Mouse (Mus musculus) adrenal gland, postnatal 25 days (tissue): ENCODE measurements around the gene Slc35b2. TPM values are rescaled to one million over a fixed set of nuclear protein-coding genes. Genes with fewer than 3 reads are reported as not detected.

ENCODE experiments used
- DNase-seq: peaks from one replicate; pipeline ENCODE4 v3.0.0; 2021; ENCODE audit warnings: mixed read lengths
- total RNA-seq: library from RNA; stranded (reverse); gene quantifications from 2 replicates; pipeline ENCODE4 v1.2.3, GENCODE M21; 2021

Slc35b2 gene
- total RNA-seq, 1 experiment from 2014 or later = 74.2 TPM

DNA sequence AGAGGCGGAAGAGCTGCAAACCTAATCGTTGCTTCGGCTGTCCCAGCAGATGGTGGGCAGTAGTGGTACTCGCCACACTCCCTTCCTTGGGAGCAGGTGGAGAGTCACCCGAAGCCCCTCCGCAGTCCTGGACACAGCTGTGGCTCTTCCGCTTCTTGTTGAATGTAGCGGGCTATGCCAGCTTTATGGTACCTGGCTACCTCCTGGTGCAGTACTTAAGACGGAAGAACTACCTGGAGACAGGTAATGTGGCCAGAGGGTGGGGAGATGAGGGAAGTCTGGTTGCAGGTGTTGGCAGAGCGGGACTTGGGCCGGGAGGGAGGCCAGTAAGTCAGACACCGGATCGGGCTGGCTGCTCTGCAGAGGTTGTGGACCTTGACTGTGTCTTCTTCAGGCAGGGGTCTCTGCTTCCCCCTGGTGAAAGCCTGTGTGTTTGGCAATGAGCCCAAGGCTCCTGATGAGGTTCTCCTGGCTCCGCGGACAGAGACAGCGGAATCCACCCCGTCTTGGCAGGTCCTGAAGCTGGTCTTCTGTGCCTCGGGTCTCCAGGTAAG lies 934 bp downstream of the Slc35b2 start:
- DNase-seq = no peak

DNA sequence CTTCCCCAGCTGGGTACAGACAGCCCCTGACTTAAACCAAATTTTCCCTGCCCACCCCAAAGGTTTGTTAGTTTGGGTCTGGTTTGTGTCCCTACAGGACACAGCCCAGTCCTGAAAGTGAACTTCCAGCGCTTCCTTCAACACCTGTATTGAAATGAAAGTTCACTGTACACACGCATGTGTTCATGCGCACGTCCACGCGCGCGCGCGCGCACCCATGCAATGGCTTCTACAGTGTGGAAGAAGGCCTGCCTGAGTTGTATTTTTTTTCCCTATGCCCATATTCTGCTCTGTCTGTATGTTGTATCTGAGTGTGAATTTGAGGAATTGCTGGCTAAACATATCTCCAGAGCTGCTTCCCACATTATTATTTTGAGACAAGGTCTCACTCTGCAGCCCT lies 1.4 kb downstream of the Slc35b2 start:
- DNase-seq = no peak

DNA sequence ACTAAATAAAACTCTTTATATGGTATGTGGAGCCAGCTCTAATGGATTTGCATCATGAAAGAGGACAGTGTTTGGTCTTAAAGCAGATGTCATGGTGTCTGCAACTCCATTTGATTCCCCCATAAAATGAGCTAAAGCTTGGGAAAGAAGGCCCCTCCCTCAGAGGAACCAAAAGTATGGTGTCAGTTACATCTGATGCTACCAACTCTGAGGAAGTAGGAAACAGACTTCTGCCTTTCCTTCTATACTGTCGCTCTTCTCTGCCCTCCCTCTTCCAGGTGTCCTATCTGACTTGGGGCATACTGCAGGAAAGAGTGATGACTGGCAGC lies 2.3 kb downstream of the Slc35b2 start:
- DNase-seq = no peak

DNA sequence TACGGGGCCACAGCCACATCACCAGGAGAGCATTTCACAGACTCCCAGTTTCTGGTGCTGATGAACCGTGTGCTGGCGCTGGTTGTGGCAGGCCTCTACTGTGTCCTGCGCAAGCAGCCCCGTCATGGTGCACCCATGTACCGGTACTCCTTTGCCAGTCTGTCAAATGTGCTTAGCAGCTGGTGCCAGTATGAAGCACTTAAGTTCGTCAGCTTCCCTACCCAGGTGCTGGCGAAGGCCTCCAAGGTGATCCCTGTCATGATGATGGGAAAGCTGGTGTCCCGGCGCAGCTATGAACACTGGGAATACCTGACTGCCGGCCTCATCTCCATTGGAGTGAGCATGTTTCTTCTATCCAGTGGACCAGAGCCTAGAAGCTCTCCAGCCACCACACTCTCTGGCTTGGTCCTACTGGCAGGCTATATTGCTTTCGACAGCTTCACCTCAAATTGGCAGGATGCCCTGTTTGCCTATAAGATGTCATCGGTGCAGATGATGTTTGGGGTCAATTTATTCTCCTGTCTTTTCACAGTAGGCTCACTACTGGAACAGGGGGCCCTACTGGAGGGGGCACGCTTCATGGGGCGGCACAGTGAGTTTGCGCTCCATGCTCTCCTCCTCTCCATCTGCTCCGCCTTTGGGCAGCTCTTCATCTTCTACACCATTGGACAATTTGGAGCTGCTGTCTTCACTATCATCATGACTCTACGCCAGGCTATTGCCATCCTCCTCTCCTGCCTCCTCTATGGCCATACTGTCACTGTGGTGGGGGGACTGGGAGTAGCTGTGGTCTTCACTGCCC lies 2.9 kb downstream of the Slc35b2 start:
- no peak for DNase-seq

DNA sequence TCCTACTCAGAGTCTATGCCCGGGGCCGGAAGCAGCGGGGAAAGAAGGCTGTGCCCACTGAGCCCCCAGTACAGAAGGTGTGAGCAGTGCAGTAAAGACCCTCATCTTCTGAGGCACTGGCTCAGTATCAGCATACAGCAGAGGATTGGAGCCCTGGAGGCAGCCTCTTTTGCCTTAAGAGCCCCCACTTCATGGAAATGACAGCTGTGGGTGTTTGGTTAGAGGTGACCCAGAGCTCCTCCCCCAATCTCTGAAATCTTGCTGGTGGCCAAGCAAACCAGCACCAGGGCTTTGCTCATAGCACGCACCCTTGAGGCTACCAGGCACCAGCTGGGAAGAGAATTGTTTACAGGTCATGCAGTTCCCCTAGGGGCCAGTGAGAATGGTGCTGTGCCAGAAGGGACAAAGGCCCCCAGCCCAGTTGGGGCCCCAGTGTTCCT lies 3.5 kb downstream of the Slc35b2 start:
- no peak for DNase-seq

DNA sequence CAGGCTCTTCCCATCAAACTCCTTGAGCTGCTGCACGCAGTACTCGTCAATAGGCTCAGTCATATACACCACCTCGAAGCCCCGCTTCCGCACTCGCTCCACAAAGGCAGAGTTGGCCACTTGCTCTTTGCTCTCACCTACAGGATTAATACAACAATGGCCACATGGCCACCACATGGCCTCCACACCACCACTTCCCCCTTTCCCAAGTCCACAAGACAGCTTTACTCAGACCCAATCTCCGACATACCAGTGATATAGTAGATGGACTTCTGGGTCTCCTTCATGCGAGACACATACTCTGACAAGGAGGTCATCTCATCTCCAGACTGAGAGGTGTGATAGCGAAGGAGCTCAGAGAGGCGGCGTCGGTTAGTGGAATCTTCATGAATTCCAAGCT lies 5.3 kb downstream of the Slc35b2 start:
- DNase-seq = no peak

DNA sequence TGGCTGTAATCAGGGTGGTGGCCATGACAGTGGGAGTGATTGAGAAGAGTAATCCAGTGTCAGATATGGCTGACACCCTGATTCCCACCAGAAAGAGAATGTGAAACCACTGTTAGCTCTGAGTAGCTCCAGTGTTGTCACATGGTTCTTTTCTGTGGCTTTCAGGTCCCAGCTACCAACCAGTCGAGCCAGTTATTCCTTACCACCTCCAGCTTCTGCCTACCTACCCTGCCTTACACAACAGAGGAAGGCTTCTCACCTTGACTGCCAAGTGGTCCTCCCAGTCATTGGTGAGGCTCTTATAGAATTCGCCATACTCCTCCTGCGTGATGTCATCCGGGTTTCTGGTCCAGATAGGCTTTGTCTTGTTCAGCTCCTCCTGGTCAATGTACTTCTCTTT lies 6.3 kb downstream of the Slc35b2 start:
- DNase-seq = no peak

DNA sequence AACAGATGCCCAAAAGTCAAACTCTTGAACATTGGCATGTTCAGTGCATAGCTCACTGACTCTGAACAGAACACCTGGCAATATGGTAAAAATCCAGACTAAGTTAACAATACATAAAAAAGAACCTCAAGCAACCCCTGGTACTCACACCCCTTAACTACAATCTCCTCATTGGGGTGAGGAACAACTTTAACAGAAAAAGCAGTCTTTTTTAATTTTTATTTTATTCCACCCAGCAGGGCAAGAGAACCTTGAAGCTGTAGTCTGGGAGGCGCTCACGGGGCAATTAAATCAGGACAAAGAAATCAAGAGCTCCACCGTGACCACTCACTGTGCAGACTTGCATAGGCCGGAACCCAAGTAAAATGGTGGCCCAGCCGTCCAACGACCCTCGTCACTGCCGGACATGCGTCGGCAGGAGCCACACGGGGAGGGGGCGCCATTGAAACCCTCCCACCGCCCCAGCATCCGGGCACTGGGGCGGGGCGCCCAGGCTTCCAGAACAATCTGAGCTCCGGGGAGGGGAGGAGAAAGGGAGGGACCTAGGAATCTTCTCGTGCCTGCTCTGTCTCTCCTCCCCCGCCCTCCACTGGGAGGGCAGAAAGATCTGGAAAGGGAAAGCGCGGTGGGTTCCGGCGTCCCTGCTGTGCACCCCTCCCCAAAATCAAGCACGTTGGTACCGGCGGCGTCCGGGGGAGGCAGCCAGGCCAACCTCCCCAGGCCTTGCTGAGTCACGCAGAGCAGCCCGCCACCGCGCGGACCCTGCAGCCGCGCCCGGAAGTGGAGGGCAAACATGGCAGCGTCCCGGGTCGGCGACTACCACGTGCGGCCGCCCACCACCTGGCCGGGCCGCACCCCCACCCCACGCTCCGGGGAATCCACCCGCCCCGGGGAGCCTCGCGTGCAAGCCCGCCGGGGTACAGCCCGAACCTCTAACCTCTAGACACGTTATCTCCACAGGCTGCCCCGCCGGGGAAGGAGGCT lies 8.7 kb downstream of the Slc35b2 start:
- peak; percentile 79 for DNase-seq

DNA sequence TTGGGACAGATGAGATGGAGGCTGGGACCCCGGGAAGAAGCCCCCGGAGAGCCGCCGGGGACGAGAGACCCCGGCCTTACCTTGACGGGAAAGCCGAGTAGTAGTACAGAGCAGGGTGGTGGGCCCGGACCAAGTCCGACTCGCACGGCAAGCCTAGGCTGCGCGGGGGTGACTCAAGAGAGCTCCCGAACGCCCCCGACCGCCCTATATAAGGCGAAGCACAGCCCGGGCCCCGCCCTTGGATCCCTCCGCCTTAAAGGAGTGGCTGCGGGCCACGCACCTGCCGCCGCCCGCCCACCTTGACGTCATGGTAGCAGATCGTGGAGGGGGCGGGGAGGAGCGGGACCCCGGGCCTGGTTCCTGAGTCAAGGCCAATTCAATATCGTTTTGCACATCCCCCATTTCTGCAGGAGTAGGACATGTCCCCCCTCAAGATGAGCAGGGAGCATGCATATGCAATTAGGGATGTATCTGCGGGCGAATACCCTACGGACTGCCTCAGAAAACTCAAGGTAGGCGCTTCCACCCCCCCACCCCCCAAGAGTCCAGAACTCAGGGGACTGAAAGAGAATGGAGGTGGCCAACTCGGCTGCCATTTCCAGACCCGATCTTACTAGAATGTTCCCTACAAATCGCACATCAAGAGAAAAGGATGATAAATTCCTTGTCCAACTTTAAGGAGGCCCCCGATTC lies 9.6 kb downstream of the Slc35b2 start, which contains the start of gene Hsp90ab1:
Gene Hsp90ab1 (minus strand): TSS at position 185 of the 693 bp plus-strand sequence.
- DNase-seq = peak; percentile 99

DNA sequence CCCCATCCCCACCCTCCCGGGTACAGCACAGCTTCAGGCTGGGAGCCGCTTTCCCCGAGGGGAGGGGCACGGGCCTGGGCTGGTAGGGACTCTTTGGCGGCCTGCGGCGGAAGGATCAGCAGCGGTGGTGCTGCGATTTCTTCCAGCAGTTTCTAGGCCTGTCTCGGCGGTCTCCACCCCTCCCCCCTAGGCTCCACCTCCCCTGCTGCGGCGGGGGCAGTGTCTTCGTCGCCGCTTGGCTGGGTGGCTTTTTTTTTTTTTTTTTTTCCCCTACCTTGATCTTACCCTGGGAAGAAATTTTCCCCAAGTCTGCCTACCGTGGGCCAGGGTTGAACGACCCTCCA lies 10.1 kb downstream of the Slc35b2 start:
- peak; percentile 97 for DNase-seq

DNA sequence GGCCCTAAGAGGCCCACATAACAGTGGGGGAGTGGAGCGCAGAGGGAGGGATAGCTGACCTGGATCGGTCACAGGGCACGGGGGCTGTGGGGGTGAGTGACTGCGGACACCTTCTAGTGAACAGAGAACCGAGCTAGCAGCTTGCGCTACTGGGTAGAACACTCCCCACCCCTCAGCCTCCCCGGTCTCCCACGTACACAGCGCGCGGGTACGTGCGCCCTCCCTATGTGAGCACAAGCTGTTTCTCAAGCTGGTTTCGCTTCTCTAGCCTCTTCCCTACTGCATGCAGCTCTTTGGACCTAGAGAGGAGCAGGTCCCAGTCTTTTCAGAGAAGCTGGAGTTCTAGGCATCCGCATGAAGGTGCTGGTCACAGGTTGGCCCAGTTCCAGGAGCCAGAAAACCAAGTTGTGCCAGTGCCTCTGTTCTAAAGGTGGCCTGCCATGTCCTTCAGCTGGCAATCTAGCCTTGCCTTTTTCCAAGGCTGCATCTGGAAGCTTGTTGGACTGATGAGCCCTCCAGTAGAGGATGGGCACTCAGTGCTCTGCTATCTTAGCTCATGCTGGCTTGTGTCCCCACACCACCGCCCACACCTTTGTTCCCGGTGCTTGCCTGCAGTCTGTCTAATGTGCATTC lies 10.6 kb downstream of the Slc35b2 start:
- DNase-seq = peak; percentile 75

DNA sequence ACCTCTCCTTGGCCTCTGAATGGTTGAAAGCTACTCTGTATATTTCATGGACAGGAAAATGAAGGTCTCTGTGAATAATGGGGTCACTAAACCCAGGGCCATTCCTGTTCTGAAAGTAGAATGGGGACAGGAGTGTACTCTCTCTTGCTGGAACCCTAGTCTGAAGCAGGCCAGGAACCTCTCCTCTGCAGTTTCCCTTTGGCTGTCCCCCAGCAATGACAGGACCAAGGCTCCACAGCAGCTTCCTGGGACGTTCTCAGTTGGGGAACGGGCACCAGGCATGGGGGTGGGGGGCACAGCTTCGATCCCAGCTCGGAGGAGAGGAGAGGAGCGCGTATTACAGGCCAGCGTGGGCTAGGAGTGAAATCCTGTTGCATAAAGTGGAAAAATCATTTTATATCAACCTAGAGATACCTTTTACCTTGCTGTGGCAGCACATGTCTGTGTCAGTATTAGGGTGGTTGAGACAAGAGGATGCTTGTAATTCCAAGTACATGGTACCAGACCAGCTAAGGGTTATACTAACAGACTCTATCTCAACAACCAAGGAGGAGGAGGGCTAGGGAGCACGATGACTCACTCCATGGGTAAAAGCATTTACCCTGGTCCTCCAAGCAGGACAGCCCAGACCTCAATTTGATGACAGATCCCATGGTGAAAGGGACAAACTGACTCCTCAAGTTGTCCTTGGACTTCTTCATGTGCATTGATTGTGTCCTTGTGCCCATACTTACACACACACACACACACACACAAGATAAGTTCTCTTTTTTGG lies 11.6 kb downstream of the Slc35b2 start:
- no peak for DNase-seq

DNA sequence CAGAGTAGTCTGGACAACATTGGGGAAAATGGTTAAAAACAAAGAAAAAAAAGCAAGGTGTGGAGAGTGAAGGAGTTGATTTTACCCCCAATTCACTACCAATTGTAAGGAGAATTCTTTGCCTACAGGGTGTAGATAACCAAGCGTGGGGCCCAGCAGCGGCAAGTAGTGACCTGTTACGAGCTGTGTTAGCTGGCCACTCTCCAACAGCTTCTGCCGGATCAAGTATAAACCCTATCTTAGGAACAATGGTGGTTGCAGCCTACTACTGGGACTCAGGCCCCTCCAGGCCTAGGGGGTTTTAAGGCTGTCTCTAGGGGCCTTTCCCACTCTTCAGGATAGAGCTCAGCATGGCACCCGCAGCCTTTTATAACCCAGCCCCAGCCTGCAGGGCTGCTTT lies 14.6 kb downstream of the Slc35b2 start:
- DNase-seq = no peak

DNA sequence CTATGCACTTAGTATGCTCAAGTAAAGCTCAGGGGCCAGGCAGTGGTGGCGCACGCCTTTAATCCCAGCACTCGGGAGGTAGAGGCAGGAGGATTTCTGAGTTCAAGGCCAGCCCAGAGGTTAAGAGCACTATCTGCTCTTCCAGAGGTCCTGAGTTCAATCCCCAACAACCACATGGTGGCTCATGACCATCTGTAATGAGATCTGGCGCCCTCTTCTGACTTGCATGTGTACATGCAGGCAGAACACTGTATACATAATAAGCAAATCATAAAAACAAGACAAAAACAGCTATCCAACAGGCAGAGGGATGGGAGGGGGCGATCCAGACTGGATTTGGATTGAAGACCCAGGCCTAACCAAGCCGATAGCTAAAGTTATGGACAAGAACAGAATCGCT lies 15.2 kb downstream of the Slc35b2 start:
- DNase-seq = no peak

DNA sequence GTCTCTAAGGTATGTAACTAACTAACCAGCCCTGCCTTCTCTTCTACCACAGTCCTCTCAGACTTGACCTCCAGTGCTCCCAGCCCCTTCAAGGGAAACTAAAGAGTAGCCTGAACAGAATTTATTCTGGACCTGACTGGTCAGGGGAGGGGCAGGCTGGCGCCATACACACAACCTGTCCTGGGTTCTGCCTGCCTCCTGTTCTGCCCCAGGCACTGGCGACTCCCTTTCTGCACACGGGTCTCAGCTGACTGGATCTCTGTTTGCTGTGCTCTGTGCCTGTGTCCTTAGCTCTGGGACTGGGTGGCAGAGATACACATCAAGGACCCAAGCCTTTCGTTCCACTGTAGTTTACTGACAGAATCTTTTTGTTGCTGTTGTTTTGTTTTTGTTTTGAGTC lies 15.9 kb downstream of the Slc35b2 start:
- no peak for DNase-seq

DNA sequence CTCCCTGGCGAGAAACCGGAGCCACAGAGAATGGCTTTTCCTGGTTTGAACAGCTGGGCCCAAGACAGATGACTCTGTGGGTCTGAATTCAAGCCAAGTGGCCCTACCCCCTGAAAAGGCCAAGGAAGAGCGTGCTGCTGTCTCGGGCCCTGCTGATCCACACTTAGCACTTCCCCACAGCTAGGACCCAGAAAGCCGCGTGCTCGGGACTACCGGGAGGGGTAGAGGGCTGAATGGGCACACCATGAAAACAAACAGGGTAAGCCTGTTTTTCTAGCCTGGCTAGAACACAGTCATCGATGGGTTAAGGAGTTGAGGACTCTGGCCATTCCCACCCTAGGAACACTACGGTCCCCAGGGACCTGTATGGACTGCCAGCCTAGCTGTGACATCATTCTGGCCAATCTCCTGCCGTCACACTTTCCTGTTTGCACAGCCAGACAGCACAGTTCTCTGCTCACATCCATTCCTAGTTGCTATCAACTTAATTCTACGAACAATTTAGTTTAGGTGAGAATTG lies 17.3 kb downstream of the Slc35b2 start:
- DNase-seq = peak; percentile 31

DNA sequence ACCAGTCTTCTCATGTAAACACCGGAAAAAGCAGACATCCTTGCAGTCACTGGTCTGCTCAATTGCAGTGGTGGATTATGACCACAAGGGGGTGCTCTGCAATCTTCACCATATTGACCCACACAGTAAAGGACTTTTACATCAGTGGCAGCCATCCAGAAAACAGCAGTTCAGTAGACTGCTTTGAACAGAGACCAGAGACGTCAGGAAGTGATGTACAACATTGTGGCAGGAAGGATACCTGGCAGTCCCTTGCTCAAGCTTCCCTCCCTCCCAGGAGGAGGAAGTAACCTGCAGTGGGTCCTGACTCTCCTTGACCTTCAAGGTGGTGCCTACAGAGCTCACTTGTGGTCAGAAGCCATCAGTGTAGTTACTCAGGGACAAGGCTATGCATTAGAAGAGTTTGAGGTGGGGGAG lies 17.9 kb downstream of the Slc35b2 start:
- DNase-seq = peak; percentile 59

DNA sequence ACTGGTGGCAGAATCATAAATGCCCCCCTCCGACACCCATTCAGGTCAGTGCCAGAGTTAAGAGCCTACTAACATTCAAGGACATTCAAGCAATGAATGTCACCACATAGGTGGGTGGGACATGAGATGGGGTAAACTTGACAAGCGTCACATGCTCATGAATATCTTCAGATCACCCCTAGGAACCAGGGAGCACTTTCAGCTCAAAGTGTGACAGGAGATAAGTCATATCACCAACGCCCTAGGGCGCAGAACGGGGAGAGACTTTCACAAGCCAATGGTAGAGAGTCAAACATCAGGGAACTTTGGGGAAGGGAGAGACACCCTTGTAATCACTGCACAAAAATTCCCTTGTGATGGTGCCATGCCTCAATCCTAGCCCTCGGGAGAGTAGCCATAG lies 18.5 kb downstream of the Slc35b2 start:
- DNase-seq = no peak

DNA sequence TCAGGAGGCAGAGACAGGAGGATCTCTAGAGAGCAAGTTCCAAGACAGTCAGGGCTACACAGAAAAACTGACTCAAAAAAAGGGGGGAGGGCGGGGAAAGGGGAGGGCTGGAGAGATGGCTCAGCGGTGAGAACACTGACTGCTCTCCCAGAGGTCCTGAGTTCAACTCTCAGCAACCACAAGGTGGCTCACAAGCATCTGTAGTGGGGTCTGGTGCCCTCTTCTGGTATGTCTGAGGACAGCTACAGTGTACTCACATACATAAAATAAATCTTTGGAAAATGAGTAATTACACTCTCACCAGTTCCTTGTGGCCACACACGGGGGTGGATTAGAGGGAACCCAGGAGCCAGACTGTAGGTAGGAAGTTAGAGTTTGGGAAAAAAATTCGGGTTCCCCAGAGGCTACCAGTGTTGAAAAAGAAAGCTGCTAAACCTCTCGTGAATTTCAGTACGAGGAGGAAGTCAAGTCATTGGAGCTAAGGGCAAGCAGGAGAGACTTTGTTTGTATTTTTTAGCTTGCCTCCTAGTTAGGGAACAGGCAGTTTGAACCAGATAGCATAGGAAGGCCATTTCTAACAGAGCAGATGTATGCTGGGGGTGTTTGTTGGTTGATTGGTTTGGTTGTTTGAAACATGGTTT lies 19.2 kb downstream of the Slc35b2 start:
- DNase-seq = peak; percentile 16
